16 mouse cellular contexts compared by ENCODE assay signal in the genomic region with DNA sequence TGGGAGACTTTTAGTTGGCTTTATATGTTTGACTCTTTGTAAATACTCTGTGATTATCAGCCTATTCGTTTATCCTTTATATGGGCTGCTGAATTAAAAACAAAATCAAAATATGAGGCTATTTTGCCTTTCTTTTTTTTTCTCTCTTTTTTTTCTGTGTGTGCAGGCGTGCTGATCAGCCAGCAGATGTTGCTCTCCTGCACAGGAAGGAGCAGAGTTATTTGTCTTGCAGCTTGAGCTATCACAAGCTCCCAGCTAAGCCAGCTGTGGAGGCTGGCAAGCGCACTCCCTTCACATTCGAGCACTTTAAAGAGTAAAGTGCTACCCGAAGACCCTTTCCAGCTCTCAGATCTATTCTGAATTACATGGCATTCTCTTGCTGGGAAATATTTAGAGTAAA.
DNase-seq lines count a peak whose midpoint lies in the region; ATAC-seq and TF ChIP-seq lines count a peak whose summit lies in the region.
"Had no signal": no experiment of that assay in that cellular context is flagged by ENCODE, and none has a peak within 500 bp of the region (broad histone marks: within the 10 kb centered on the region; RNA-seq: fewer than 3 reads in every experiment).

No protein-coding gene starts in this region.

- no peak overlapping the region for H3K27ac ChIP-seq in forebrain, embryonic 14.5 days (ENCODE audit: low read depth, low read length)
- H3K27ac ChIP-seq in forebrain, embryonic 10.5 days = no peak overlapping the region
- H3K27ac ChIP-seq in CH12.LX (ENCODE audit: insufficient read depth, low read depth) = no peak overlapping the region
- H3K27ac ChIP-seq: embryonic facial prominence, embryonic 10.5 days; gastrocnemius, adult 2 months; heart, adult 2 months; limb, embryonic 13.5 days had no signal

- TF ChIP-seq POLR2A in CH12.LX (IDR thresholded peaks at IDR 0.05; ENCODE audit: low read depth, low read length) = no peak

- intact Hi-C loops in left cerebral cortex, postnatal 14 days (cut with DNase I) = no loop called here
- intact Hi-C loops in left cerebral cortex, postnatal 36 days (cut with DNase I) = no loop called here

- no peak for TF ChIP-seq EP300 in CH12.LX (IDR thresholded peaks at IDR 0.05; ENCODE audit: low read length)

- H3K4me3 ChIP-seq in forebrain, embryonic 14.5 days (ENCODE audit: low read depth, low read length) = no peak overlapping the region
- no peak overlapping the region for H3K4me3 ChIP-seq in forebrain, embryonic 10.5 days
- H3K4me3 ChIP-seq in CH12.LX (replicated peaks in 1 of 3; ENCODE audit: low read depth in 2 of 3, low read length in 2 of 3, poor library complexity in 1 of 3) = no peak overlapping the region
- H3K4me3 ChIP-seq: embryonic facial prominence, embryonic 10.5 days; gastrocnemius, adult 2 months; heart, adult 2 months; limb, embryonic 13.5 days had no signal

- no peak overlapping the region for H3K4me2 ChIP-seq in forebrain, embryonic 14.5 days (ENCODE audit: low read length)
- H3K4me2 ChIP-seq in CH12.LX (ENCODE audit: insufficient read depth, low read depth, poor library complexity, severe bottlenecking) = no peak overlapping the region
- H3K4me2 ChIP-seq: limb, embryonic 13.5 days had no signal

- H3K4me1 ChIP-seq in forebrain, embryonic 14.5 days (ENCODE audit: control insufficient read depth, insufficient read depth, low read length) = no peaks in the 10 kb centered on the region
- no peaks in the 10 kb centered on the region for H3K4me1 ChIP-seq in forebrain, embryonic 10.5 days
- no peaks in the 10 kb centered on the region for H3K4me1 ChIP-seq in CH12.LX (ENCODE audit: control insufficient read depth in 1 of 2, insufficient read depth in 2 of 2)
- H3K4me1 ChIP-seq: embryonic facial prominence, embryonic 10.5 days; limb, embryonic 13.5 days had no signal

- TF ChIP-seq CTCF in CH12.LX (conservative IDR thresholded peaks at IDR 0.05 in 1 of 2, IDR thresholded peaks at IDR 0.05 in 1 of 2; ENCODE audit: low read depth in 2 of 2, low read length in 2 of 2) = peak in 1 of 2 experiments; percentile 50; a peak in 2 of 4 replicates

- H3K27me3 ChIP-seq in forebrain, embryonic 14.5 days (replicated peaks; ENCODE audit: control insufficient read depth, insufficient read depth, low read length) = no peaks in the 10 kb centered on the region
- no peaks in the 10 kb centered on the region for H3K27me3 ChIP-seq in forebrain, embryonic 10.5 days (ENCODE audit: poor library complexity, severe bottlenecking)
- H3K27me3 ChIP-seq in CH12.LX (replicated peaks) = no peaks in the 10 kb centered on the region
- H3K27me3 ChIP-seq: limb, embryonic 13.5 days had no signal

- H3K36me3 ChIP-seq in forebrain, embryonic 14.5 days (ENCODE audit: control insufficient read depth, insufficient read depth, low read length) = no peaks in the 10 kb centered on the region
- H3K36me3 ChIP-seq in forebrain, embryonic 10.5 days (replicated peaks) = no peaks in the 10 kb centered on the region
- no peaks in the 10 kb centered on the region for H3K36me3 ChIP-seq in CH12.LX (replicated peaks in 1 of 2; ENCODE audit: control insufficient read depth in 1 of 2, insufficient read depth in 1 of 2, low read length in 1 of 2)
- H3K36me3 ChIP-seq: embryonic facial prominence, embryonic 10.5 days; limb, embryonic 13.5 days had no signal

- TF ChIP-seq RAD21 in CH12.LX (IDR thresholded peaks at IDR 0.05; ENCODE audit: low read depth, low read length) = peak; percentile 49

- DNase-seq in forebrain, embryonic 14.5 days (ENCODE audit: low spot score) = peak; percentile 36
- no peak for DNase-seq in forebrain, embryonic 10.5 days (ENCODE audit: extremely low spot score, low spot score)
- peak; percentile 2 to 3 for DNase-seq in left cerebral cortex, postnatal 14 days (ENCODE audit: low spot score in 2 of 2)
- DNase-seq in left cerebral cortex, postnatal 36 days (ENCODE audit: low spot score in 2 of 2) = no peak
- DNase-seq in CH12.LX (ENCODE audit: extremely low read depth) = no peak
- peak; percentile 20 for DNase-seq in thymus, postnatal 0 days (ENCODE audit: low spot score)
- DNase-seq in ovary, postnatal 36 days (ENCODE audit: low spot score) = no peak
- no peak for DNase-seq in heart, adult 11 months
- DNase-seq: adrenal gland, postnatal 25 days; B cell, adult 2 months; gastrocnemius, adult 2 months; heart, adult 2 months; kidney, postnatal 36 days; lung, adult 18-20 months had no signal

- 69% methylated on average over 5 of the region's 5 CpGs for WGBS in forebrain, embryonic 14.5 days
- 65% methylated on average over 5 of the region's 5 CpGs for WGBS in forebrain, embryonic 10.5 days

- dilution Hi-C loops in CH12.LX (cut with MboI; ENCODE audit: extremely low pct_ligation_motif_present, extremely low pct_unique_long_range_greater_than_20kb, low sequenced_read_pairs) = no loop called here

- H3K9ac ChIP-seq in forebrain, embryonic 14.5 days (ENCODE audit: low read length) = no peak overlapping the region
- H3K9ac ChIP-seq in CH12.LX (ENCODE audit: insufficient read depth, low read depth) = no peak overlapping the region
- H3K9ac ChIP-seq: limb, embryonic 13.5 days had no signal

- H3K9me3 ChIP-seq in forebrain, embryonic 14.5 days (replicated peaks; ENCODE audit: control insufficient read depth, low read length) = no peaks in the 10 kb centered on the region
- H3K9me3 ChIP-seq in forebrain, embryonic 10.5 days = no peaks in the 10 kb centered on the region
- H3K9me3 ChIP-seq in CH12.LX (replicated peaks; ENCODE audit: low read length) = no peaks in the 10 kb centered on the region
- H3K9me3 ChIP-seq: embryonic facial prominence, embryonic 10.5 days; limb, embryonic 13.5 days had no signal

- no peak for ATAC-seq in forebrain, embryonic 14.5 days

- no peaks in the 10 kb centered on the region for H3K79me2 ChIP-seq in CH12.LX (replicated peaks; ENCODE audit: control insufficient read depth, extremely low read depth, insufficient read depth, poor library complexity, severe bottlenecking)

- in situ Hi-C loops in CH12.LX (cut with MboI; ENCODE audit: low pct_ligation_motif_present, low pct_unique_long_range_greater_than_20kb, low sequenced_read_pairs) = no loop called here

TF ChIP-seq in CH12.LX, 34 proteins besides CTCF, POLR2A, EP300 and RAD21:
- TF ChIP-seq ZNF384 (IDR thresholded peaks at IDR 0.05; ENCODE audit: low read depth, low read length) (peak; percentile 83), ZKSCAN1 (IDR thresholded peaks at IDR 0.05; ENCODE audit: borderline replicate concordance, low read depth, low read length) (no peak), SMC3 (IDR thresholded peaks at IDR 0.05; ENCODE audit: low read depth, low read length) (peak; percentile 50)

Comparison
In these comparisons a context has a peak if more than half of its experiments do, and no peak if none do; other contexts are left out.
1. DNase-seq: peak in forebrain, embryonic 14.5 days (single experiment), left cerebral cortex, postnatal 14 days (2 of 2) and thymus, postnatal 0 days (single experiment); none in forebrain, embryonic 10.5 days (single experiment), left cerebral cortex, postnatal 36 days (0 of 2), CH12.LX (single experiment), ovary, postnatal 36 days (single experiment) and heart, adult 11 months (single experiment).